Mouse (Mus musculus) heart, embryonic 12.5 days (tissue): ENCODE results near the gene Parvg. TPM values are rescaled to one million over a fixed set of nuclear protein-coding genes. Genes with fewer than 3 reads are reported as not detected.
A peak's percentile ranks its signal among the peaks of the same experiment; 100 is the strongest.

Experiments
- ATAC-seq: fragments of 200-750 bp; cut with Nextera tagmentation; 2 replicates; pipeline ENCODE4 v1.8.0; 2017; ENCODE audit warnings: moderate TSS enrichment, moderate library complexity; ENCODE audit not compliant: insufficient number of reproducible peaks, low FRiP score
- H3K27ac ChIP-seq: fragments of 300-500 bp; sonication (generic); 2 replicates; pipeline ENCODE4 v1.5.1; 2016; ENCODE audit warnings: mild to moderate bottlenecking, moderate library complexity; ENCODE audit not compliant: poor library complexity, severe bottlenecking
- H3K27me3 ChIP-seq: fragments of 300-500 bp; sonication (generic); replicated peaks from 2 replicates; pipeline ENCODE4 v1.6.1; 2016; ENCODE audit warnings: mild to moderate bottlenecking, moderate library complexity
- H3K36me3 ChIP-seq: fragments of 300-500 bp; sonication (generic); 2 replicates; pipeline ENCODE4 v1.6.1; 2016; ENCODE audit warnings: mild to moderate bottlenecking, moderate library complexity
- H3K4me1 ChIP-seq: fragments of 300-500 bp; sonication (generic); replicated peaks from 2 replicates; pipeline ENCODE4 v1.6.1; 2016; ENCODE audit warnings: mild to moderate bottlenecking
- H3K4me2 ChIP-seq: fragments of 300-500 bp; sonication (generic); 2 replicates; pipeline ENCODE4 v1.6.1; 2016; ENCODE audit warnings: mild to moderate bottlenecking, moderate library complexity
- H3K4me3 ChIP-seq: fragments of 300-500 bp; sonication (generic); 2 replicates; pipeline ENCODE4 v1.5.1; 2016; ENCODE audit warnings: mild to moderate bottlenecking
- H3K9ac ChIP-seq: fragments of 300-500 bp; sonication (generic); 2 replicates; pipeline ENCODE4 v1.6.1; 2016; ENCODE audit warnings: mild to moderate bottlenecking, moderate library complexity
- H3K9me3 ChIP-seq: fragments of 300-500 bp; sonication (generic); replicated peaks from 2 replicates; pipeline ENCODE4 v1.6.1; 2016; ENCODE audit warnings: mild to moderate bottlenecking, moderate library complexity
- WGBS: fragments of 180-500 bp; shearing (Covaris S2); methylation state at CpG from one replicate; pipeline ENCODE4 v1.1.7; 2016; 5-methylcytosine and 5-hydroxymethylcytosine counted together
- polyA plus RNA-seq: library from polyadenylated mRNA; unstranded; fragments of >200 nt; fragmentation: Nextera tagmentation; extraction: Ambion mirVana; gene quantifications from 2 replicates; pipeline ENCODE4 v1.2.1, GENCODE M21; 2016

Gene Parvg
- polyA plus RNA-seq, 1 experiment from 2014 or later = 0.92 TPM

DNA sequence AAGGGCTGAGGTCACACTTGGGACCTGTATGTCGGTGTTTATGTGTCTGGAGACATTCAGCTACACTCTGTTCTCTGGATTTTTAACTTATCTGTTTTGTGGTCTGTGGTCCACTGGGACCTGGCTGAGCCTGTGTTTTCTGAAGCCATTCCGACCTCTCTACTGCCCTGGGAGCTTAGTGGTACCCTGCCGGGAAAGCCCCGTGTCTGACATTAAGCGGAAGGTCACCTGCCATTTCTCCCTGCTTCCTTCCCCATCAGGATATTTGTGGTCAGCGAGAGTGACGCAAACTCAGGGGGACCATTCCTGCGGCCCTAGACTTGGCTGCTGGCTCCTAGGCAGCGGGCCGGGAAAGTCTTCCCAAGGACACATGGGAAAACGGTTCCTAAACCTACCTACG lies 30.2 kb upstream of the Parvg start:
- Histone ChIP-seq H3K9me3 (no peaks in the 10 kb centered on the region), H3K9ac (no peak overlapping the region), H3K4me2 (no peak overlapping the region), H3K36me3 (peaks cover 51% of the 10 kb centered on the region), H3K4me3 (no peak overlapping the region), H3K27me3 (no peaks in the 10 kb centered on the region; the same call in 1 of the 2 replicates), H3K27ac (no peak overlapping the region), H3K4me1 (0 out of 2 replicates have a peak, but pooled peaks cover 3% of the 10 kb centered on the region)
- no peak for ATAC-seq
- 73% methylated on average over 12 of the region's 12 CpGs for WGBS

DNA sequence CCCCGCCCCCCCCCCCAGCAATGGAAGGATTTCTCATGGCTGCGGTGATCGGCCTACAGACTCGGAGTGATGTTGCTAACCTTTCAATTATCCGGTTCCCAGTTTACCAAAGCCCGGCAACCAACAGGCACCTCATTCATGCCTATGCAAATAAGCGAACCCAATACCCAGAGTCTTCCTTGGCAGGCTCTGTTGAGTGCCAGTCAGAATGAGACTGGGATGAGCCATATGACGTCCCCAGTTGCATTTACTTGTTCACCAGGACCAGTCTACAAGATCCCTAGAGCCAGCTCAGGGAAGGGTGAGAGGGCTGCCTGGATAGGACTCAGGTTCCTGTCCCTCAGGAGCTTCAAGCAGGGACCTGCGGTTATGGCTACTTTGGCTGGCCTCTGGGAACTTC lies 29.4 kb upstream of the Parvg start:
- ATAC-seq = no peak
- Histone ChIP-seq H3K27me3 (no peaks in the 10 kb centered on the region; the same call in 1 of the 2 replicates), H3K9me3 (no peaks in the 10 kb centered on the region), H3K4me1 (peaks cover 7% of the 10 kb centered on the region), H3K27ac (no peak overlapping the region), H3K36me3 (peaks cover 50% of the 10 kb centered on the region), H3K4me3 (no peak overlapping the region), H3K4me2 (no peak overlapping the region), H3K9ac (no peak overlapping the region)
- WGBS = 86% methylated on average over 8 of the region's 9 CpGs

DNA sequence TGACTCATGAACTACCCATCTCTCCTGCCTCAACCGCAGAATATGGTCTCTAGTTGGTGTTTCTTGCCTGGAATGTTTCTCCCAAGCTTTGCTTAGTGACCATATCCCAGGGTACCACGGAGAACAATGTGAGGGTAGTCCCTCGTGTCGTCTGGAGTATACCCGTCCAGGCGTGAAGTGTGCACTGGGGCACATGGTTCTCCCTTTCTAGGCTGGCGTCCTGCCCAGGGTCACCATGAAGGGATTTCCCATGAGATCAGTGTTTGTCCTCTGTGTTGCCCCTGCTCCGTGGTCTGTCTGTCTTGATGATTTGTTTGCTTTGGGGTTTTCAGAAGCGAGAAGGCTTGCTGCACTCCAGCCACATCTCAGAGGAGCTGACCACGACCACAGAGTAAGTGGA lies 28.6 kb upstream of the Parvg start:
- Histone ChIP-seq H3K27me3 (no peaks in the 10 kb centered on the region; the same call in 1 of the 2 replicates), H3K9ac (no peak overlapping the region), H3K36me3 (peaks cover 47% of the 10 kb centered on the region), H3K4me3 (no peak overlapping the region), H3K27ac (no peak overlapping the region), H3K4me1 (peaks cover 15% of the 10 kb centered on the region), H3K9me3 (no peaks in the 10 kb centered on the region), H3K4me2 (no peak overlapping the region)
- ATAC-seq = no peak
- 80% methylated on average over 10 of the region's 10 CpGs for WGBS

- Histone ChIP-seq H3K4me1 (peaks cover 33% of the 10 kb centered on the region), H3K4me2 (no peak overlapping the region), H3K9ac (no peak overlapping the region), H3K27ac (no peak overlapping the region), H3K9me3 (no peaks in the 10 kb centered on the region), H3K27me3 (no peaks in the 10 kb centered on the region; the same call in 1 of the 2 replicates), H3K36me3 (peaks cover 29% of the 10 kb centered on the region), H3K4me3 (no peak overlapping the region)
- WGBS = 67% methylated on average over 8 of the region's 8 CpGs
- ATAC-seq = no peak
Observed at GRCm38 (mm10) chr15:84297454-84297853, 26.4 kb upstream of the Parvg start.

- H3K4me3 ChIP-seq = no peak overlapping the region
- no peaks in the 10 kb centered on the region; the same call in 1 of the 2 replicates for H3K27me3 ChIP-seq
- H3K9me3 ChIP-seq = no peaks in the 10 kb centered on the region
- no peak overlapping the region for H3K27ac ChIP-seq
- no peak overlapping the region for H3K4me2 ChIP-seq
- 58% methylated on average over 13 of the region's 13 CpGs for WGBS
- peaks cover 22% of the 10 kb centered on the region for H3K36me3 ChIP-seq
- H3K9ac ChIP-seq = no peak overlapping the region
- H3K4me1 ChIP-seq = peaks cover 40% of the 10 kb centered on the region
- no peak for ATAC-seq
Observed at GRCm38 (mm10) chr15:84298804-84299370, 24.9 kb upstream of the Parvg start.

GRCm38 (mm10) chr15:84299662-84300333 lies 24.0 kb upstream of the Parvg start:
- H3K4me3 ChIP-seq = no peak overlapping the region
- H3K9me3 ChIP-seq = no peaks in the 10 kb centered on the region
- no peak overlapping the region for H3K9ac ChIP-seq
- H3K27ac ChIP-seq = no peak overlapping the region
- H3K4me2 ChIP-seq = no peak overlapping the region
- H3K36me3 ChIP-seq = peaks cover 16% of the 10 kb centered on the region
- ATAC-seq = no peak
- 50% methylated on average over 9 of the region's 9 CpGs for WGBS
- peaks cover 40% of the 10 kb centered on the region for H3K4me1 ChIP-seq
- no peaks in the 10 kb centered on the region; the same call in 1 of the 2 replicates for H3K27me3 ChIP-seq

DNA sequence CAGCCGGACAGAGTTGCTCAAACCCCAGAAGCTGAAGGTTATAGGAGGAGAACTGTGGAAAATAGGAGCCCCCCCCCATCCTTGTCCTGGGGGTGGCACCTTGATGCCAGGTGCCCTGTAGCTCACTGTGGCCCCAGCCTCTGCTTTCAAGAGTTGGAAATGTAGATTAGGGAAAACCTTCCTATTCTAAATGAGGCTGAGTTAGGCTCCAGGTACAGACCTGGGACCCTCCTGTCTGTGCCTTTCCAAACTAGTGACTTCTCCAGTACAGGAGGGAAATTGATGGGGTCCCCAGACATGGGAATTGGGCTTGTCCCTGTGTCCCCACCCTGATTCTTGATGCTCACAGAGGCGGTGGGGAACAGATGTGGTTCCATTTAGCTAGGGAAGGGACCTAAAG lies 23.2 kb upstream of the Parvg start:
- Histone ChIP-seq H3K4me2 (no peak overlapping the region), H3K4me3 (no peak overlapping the region), H3K9ac (no peak overlapping the region), H3K9me3 (no peaks in the 10 kb centered on the region), H3K27me3 (no peaks in the 10 kb centered on the region; the same call in 1 of the 2 replicates), H3K27ac (no peak overlapping the region), H3K36me3 (peaks cover 12% of the 10 kb centered on the region; the same call in 1 of the 2 replicates), H3K4me1 (peaks cover 40% of the 10 kb centered on the region)
- WGBS = 59% methylated on average over 2 of the region's 2 CpGs
- ATAC-seq = no peak

DNA sequence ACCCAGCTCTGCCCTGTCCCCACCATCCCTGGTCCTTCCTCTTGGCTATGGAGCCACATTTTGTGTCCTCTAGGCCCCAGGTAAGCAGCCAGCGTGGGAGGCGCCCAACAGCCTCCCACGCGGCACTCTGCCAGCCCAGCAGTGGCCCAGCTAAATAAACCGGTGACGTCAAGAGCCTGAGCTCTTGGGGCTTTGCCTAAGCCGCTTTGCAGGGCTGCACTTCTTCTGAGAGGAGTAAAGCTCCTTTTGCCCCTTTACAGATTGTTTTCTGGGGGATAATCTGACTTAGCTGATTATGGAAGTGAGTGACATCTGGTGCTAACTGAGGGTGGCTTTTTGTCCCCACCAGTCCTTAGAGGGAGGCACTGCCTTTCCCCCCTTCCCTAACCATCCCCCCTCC lies 22.8 kb upstream of the Parvg start:
- no peak overlapping the region for H3K27ac ChIP-seq
- peaks cover 40% of the 10 kb centered on the region for H3K4me1 ChIP-seq
- no peaks in the 10 kb centered on the region for H3K9me3 ChIP-seq
- H3K36me3 ChIP-seq = peaks cover 13% of the 10 kb centered on the region; the same call in 1 of the 2 replicates
- 16% methylated on average over 7 of the region's 7 CpGs for WGBS
- no peak overlapping the region for H3K4me2 ChIP-seq
- H3K4me3 ChIP-seq = no peak overlapping the region
- ATAC-seq = no peak
- peak overlapping the region; percentile 29; the same call in 1 of the 2 replicates for H3K9ac ChIP-seq
- H3K27me3 ChIP-seq = no peaks in the 10 kb centered on the region; the same call in 1 of the 2 replicates

DNA sequence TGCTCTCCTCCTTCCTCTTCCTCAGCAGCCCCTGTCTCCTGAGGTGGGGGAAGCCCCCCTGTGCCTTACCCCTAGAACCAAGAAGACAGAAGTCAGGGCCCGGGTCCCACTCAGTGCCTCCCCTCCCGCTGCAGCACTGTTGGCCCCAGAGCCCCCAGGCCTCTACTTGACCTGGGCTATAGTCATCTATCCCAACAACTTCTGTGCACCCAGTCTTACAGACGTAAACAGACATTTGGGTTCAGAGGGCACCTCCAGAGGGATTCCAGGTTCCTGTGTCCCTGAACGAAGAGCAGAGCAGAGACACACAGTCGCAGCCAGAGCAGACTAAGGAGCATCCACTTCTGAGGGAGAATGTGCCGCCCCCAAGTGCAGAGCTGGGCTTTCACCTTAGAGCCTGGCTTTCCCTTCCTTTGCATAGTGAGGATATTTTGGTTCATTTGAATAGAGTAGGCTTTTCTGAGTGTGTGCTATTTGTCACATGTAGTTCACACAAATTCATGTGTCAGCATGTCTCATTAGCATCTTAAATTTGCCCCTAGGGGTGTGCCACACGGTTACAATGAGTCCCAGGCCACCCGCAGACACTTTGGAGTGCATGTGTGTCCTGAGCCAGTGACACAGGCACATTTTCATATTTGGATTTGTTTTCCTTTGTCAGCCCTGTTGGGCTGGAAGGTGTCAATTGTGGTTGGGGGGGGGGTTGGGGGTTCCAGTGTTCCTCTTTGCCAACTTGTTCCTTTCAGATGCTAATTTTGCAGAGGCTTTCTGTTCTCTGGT lies 22.0 kb upstream of the Parvg start:
- Histone ChIP-seq H3K27ac (no peak overlapping the region), H3K36me3 (peaks cover 17% of the 10 kb centered on the region), H3K27me3 (no peaks in the 10 kb centered on the region; the same call in 1 of the 2 replicates), H3K9ac (peak overlapping the region; percentile 29; the same call in 1 of the 2 replicates), H3K9me3 (no peaks in the 10 kb centered on the region), H3K4me2 (no peak overlapping the region), H3K4me1 (peaks cover 40% of the 10 kb centered on the region), H3K4me3 (no peak overlapping the region)
- WGBS = 56% methylated on average over 8 of the region's 8 CpGs
- ATAC-seq = no peak

- Histone ChIP-seq H3K9me3 (no peaks in the 10 kb centered on the region), H3K4me1 (peaks cover 38% of the 10 kb centered on the region), H3K9ac (no peak overlapping the region), H3K4me3 (no peak overlapping the region), H3K4me2 (no peak overlapping the region), H3K27me3 (no peaks in the 10 kb centered on the region; the same call in 1 of the 2 replicates), H3K27ac (no peak overlapping the region), H3K36me3 (peaks cover 29% of the 10 kb centered on the region)
- WGBS = 52% methylated on average over 10 of the region's 10 CpGs
- ATAC-seq = no peak
Observed at GRCm38 (mm10) chr15:84303264-84303663, 20.6 kb upstream of the Parvg start.

- 74% methylated on average over 10 of the region's 10 CpGs for WGBS
- Histone ChIP-seq H3K9me3 (no peaks in the 10 kb centered on the region), H3K4me1 (peaks cover 29% of the 10 kb centered on the region), H3K27me3 (no peaks in the 10 kb centered on the region), H3K4me2 (no peak overlapping the region), H3K4me3 (no peak overlapping the region), H3K9ac (no peak overlapping the region), H3K27ac (no peak overlapping the region), H3K36me3 (peaks cover 38% of the 10 kb centered on the region)
- ATAC-seq = no peak
Observed at GRCm38 (mm10) chr15:84305333-84305732, 18.5 kb upstream of the Parvg start.
